Mouse (Mus musculus): ENCODE measurements around the gene Acvr2a. TPM values are rescaled to one million over a fixed set of nuclear protein-coding genes. Genes with fewer than 3 reads are reported as not detected.

Acvr2a gene
- polyA plus RNA-seq, 1 experiment from 2014 or later, result 2.7 TPM

DNA sequence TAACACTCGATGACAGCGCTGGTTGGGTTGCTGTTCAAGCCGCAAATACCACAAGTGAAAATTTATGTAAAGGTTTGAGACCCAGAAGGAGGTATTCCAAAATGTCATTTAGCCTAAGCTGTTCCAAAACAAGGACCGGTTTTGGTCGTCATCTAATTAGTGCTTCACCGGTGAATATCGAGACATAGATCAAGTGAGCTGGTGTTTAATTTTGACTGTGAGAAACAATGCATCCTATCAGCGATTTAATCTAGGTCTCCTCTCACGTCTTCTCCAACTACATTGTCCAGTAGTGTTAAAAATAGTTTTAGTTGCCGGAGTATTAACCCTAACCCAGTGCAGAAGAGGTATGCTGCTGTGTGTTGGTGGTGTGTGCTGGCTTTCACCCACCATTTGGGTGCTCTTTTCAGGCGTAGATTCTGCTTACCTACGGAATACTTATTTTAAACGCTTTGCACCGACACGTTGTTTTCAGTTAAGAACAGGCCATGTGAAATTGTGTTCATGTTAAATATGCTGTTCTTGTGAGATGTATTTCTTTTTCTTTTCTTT lies 1.2 kb downstream of the Acvr2a start:
- H3K4me1 ChIP-seq (ENCODE audit: control insufficient read depth, low read depth, low read length), result no peaks in the 10 kb centered on the region; the same call in 1 of the 2 replicates
- peak overlapping the region; percentile 77 for H3K4me2 ChIP-seq (ENCODE audit: low read depth, low read length)
- no peaks in the 10 kb centered on the region for H3K9me3 ChIP-seq (replicated peaks; ENCODE audit: control insufficient read depth, low read length)
- H3K27ac ChIP-seq (ENCODE audit: low read length), result no peak overlapping the region
- no peaks in the 10 kb centered on the region for H3K36me3 ChIP-seq (ENCODE audit: control insufficient read depth, insufficient read depth)
- ATAC-seq (ENCODE audit: low read depth), result no peak
- H3K9ac ChIP-seq (ENCODE audit: low read depth, low read length), result peak overlapping the region; percentile 65
- 7% methylated on average over 15 of the region's 15 CpGs for WGBS (ENCODE audit: insufficient replicate concordance)
- peaks cover 37% of the 10 kb centered on the region for H3K27me3 ChIP-seq (ENCODE audit: control insufficient read depth, insufficient read depth, low read depth, low read length)
- H3K4me3 ChIP-seq (ENCODE audit: low read depth, low read length), result peak overlapping the region; percentile 75

DNA sequence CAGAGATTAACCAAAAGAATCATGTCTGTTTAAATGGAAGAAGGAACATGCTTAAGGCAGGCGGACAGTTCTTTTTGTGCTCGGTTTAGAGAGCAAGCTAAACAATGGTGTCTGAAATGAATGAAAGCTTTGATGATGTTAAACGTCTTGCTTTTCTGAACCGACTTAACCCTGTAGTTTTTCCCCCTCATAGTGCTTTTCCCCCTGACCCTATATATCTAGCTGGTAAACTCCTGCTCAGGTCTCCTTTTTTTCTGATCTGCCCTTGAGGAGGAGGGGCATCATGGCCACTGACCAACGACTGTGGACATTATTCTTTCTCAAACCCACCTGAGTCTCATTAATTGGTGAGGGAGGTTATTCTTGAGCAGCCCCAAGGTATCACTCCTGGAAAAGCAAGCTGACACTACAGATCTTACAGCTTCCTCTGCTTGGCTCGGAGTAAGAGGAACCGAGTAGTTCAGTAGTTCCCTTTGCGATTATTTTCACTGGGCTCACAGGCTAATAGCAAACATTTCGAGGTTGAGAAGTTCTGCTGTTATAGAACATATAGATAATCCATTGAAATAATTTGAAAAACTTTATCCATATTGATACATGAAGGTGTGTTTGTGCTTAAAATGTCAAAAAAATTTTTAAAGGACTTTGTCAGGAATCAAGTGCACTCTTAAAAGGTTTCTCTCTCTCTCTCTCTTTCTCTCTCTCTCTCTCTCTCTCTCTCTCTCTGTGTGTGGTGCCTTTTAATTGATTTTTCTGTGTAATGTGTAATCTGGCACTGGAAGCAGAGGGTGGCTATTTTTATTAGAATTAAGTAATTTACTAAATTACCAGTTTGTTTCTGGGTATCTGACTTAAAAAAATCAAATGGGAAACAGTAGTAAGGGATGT lies 2.5 kb downstream of the Acvr2a start:
- no peak overlapping the region for H3K27ac ChIP-seq (ENCODE audit: low read length)
- H3K4me1 ChIP-seq (ENCODE audit: control insufficient read depth, low read depth, low read length), result no peaks in the 10 kb centered on the region; the same call in 1 of the 2 replicates
- H3K36me3 ChIP-seq (ENCODE audit: control insufficient read depth, insufficient read depth), result no peaks in the 10 kb centered on the region
- no peak for ATAC-seq (ENCODE audit: low read depth)
- H3K4me3 ChIP-seq (ENCODE audit: low read depth, low read length), result peak overlapping the region; percentile 41
- peak overlapping the region; percentile 77 for H3K4me2 ChIP-seq (ENCODE audit: low read depth, low read length)
- H3K9me3 ChIP-seq (replicated peaks; ENCODE audit: control insufficient read depth, low read length), result no peaks in the 10 kb centered on the region
- no peak overlapping the region for H3K9ac ChIP-seq (ENCODE audit: low read depth, low read length)
- peaks cover 37% of the 10 kb centered on the region for H3K27me3 ChIP-seq (ENCODE audit: control insufficient read depth, insufficient read depth, low read depth, low read length)
- WGBS (ENCODE audit: insufficient replicate concordance), result 9% methylated on average over 9 of the region's 9 CpGs

DNA sequence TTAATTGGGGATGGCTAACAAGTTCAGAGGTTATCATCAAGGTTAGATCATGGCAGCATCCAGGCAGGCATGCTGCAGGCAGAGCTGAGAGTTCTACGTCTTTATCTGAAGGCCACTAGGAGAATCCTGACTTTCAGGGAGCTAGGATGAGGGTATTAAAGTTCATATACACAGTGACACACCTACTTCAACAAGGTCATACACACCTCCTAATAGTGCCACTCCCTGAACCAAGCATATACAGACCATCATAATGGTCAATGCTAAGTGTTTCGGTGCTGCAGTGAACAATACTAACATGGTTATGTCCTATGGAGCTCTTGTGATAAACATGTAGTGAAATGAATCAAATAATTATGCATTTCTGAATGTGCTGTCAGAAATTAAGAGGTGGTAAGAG lies 12.0 kb downstream of the Acvr2a start:
- 58% methylated on average over 2 of the region's 2 CpGs for WGBS (ENCODE audit: insufficient replicate concordance)
- Histone ChIP-seq H3K4me1 (ENCODE audit: control insufficient read depth, low read depth, low read length) (no peaks in the 10 kb centered on the region), H3K27me3 (ENCODE audit: control insufficient read depth, insufficient read depth, low read depth, low read length) (no peaks in the 10 kb centered on the region), H3K4me3 (ENCODE audit: low read depth, low read length) (no peak overlapping the region), H3K36me3 (ENCODE audit: control insufficient read depth, insufficient read depth) (no peaks in the 10 kb centered on the region), H3K27ac (ENCODE audit: low read length) (no peak overlapping the region), H3K9ac (ENCODE audit: low read depth, low read length) (no peak overlapping the region), H3K9me3 (replicated peaks; ENCODE audit: control insufficient read depth, low read length) (no peaks in the 10 kb centered on the region), H3K4me2 (ENCODE audit: low read depth, low read length) (no peak overlapping the region)
- ATAC-seq (ENCODE audit: low read depth), result no peak

DNA sequence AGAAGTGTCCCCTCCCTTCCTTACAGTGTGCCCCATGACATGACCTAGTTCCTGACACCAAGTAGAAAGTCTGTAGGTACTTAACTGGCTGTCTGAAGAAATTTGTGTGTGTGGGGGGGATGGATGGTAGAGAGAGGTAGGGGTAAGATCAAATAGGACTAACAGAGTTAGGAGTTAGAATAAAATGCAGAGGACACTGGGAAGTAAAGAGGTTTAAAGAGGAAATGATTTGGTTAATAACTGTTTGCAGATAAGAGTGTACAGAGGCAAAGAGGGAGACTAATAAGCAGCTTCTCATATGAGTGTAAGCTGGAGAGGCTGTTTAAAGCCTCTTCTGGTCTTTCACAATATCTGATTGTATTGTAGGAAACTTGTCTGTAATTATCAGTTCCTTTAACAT lies 12.5 kb downstream of the Acvr2a start:
- Histone ChIP-seq H3K4me2 (ENCODE audit: low read depth, low read length) (no peak overlapping the region), H3K4me3 (ENCODE audit: low read depth, low read length) (no peak overlapping the region), H3K9me3 (replicated peaks; ENCODE audit: control insufficient read depth, low read length) (no peaks in the 10 kb centered on the region), H3K36me3 (ENCODE audit: control insufficient read depth, insufficient read depth) (no peaks in the 10 kb centered on the region), H3K27me3 (ENCODE audit: control insufficient read depth, insufficient read depth, low read depth, low read length) (no peaks in the 10 kb centered on the region), H3K27ac (ENCODE audit: low read length) (no peak overlapping the region), H3K4me1 (ENCODE audit: control insufficient read depth, low read depth, low read length) (no peaks in the 10 kb centered on the region), H3K9ac (ENCODE audit: low read depth, low read length) (no peak overlapping the region)
- ATAC-seq (ENCODE audit: low read depth), result no peak

DNA sequence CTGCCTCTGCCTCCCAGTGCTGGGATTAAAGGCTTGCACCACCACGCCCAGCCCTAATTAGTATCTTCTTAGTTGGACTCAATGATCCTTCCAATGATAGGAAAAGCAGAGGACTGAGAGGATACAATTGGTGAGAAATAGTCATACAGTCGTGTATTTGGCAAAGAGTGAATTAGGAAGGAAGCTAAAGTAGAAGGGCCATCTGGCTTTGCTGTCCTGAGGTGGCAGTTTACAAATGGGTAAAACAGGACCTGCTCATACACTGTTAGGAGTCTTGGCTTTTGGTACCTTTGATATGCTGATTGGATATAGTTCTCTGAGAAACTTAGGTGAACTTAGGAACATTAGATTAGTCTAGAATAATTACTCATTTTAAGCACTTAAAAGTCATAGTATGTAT lies 16.6 kb downstream of the Acvr2a start:
- no peaks in the 10 kb centered on the region for H3K36me3 ChIP-seq (ENCODE audit: control insufficient read depth, insufficient read depth)
- H3K4me3 ChIP-seq (ENCODE audit: low read depth, low read length), result no peak overlapping the region
- peaks cover 2% of the 10 kb centered on the region; the same call in 1 of the 2 replicates for H3K4me1 ChIP-seq (ENCODE audit: control insufficient read depth, low read depth, low read length)
- H3K4me2 ChIP-seq (ENCODE audit: low read depth, low read length), result no peak overlapping the region
- H3K9ac ChIP-seq (ENCODE audit: low read depth, low read length), result no peak overlapping the region
- no peaks in the 10 kb centered on the region for H3K9me3 ChIP-seq (replicated peaks; ENCODE audit: control insufficient read depth, low read length)
- no peaks in the 10 kb centered on the region for H3K27me3 ChIP-seq (ENCODE audit: control insufficient read depth, insufficient read depth, low read depth, low read length)
- no peak overlapping the region for H3K27ac ChIP-seq (ENCODE audit: low read length)
- WGBS (ENCODE audit: insufficient replicate concordance), result 50% methylated on average over 2 of the region's 2 CpGs
- ATAC-seq (ENCODE audit: low read depth), result no peak

DNA sequence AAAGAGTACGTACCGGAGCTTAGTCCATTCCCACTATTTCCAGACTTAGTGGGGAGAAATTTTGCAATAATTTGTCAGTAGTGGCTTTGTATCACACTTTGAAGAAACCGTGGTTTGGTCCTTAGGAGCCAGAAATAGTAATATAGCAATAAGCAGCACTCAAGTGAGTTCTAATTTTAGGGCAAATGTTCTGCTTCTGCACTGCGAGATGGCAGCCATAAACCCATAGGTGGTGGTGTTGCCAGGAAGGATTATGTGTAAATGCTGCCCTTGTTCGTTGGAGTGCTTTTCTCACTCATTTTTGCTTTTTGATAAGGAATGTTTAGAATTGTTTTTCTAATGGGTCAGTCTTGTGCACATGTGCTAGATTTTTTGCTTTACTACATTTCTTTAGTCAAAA lies 18.4 kb downstream of the Acvr2a start:
- ATAC-seq (ENCODE audit: low read depth), result no peak
- peaks cover 2% of the 10 kb centered on the region; the same call in 1 of the 2 replicates for H3K4me1 ChIP-seq (ENCODE audit: control insufficient read depth, low read depth, low read length)
- no peak overlapping the region for H3K4me3 ChIP-seq (ENCODE audit: low read depth, low read length)
- no peak overlapping the region for H3K9ac ChIP-seq (ENCODE audit: low read depth, low read length)
- 63% methylated on average over 5 of the region's 5 CpGs for whole genome bisulfite sequencing (ENCODE audit: insufficient replicate concordance)
- no peak overlapping the region for H3K27ac ChIP-seq (ENCODE audit: low read length)
- no peaks in the 10 kb centered on the region for H3K9me3 ChIP-seq (replicated peaks; ENCODE audit: control insufficient read depth, low read length)
- no peaks in the 10 kb centered on the region for H3K36me3 ChIP-seq (ENCODE audit: control insufficient read depth, insufficient read depth)
- no peak overlapping the region for H3K4me2 ChIP-seq (ENCODE audit: low read depth, low read length)
- H3K27me3 ChIP-seq (ENCODE audit: control insufficient read depth, insufficient read depth, low read depth, low read length), result no peaks in the 10 kb centered on the region

DNA sequence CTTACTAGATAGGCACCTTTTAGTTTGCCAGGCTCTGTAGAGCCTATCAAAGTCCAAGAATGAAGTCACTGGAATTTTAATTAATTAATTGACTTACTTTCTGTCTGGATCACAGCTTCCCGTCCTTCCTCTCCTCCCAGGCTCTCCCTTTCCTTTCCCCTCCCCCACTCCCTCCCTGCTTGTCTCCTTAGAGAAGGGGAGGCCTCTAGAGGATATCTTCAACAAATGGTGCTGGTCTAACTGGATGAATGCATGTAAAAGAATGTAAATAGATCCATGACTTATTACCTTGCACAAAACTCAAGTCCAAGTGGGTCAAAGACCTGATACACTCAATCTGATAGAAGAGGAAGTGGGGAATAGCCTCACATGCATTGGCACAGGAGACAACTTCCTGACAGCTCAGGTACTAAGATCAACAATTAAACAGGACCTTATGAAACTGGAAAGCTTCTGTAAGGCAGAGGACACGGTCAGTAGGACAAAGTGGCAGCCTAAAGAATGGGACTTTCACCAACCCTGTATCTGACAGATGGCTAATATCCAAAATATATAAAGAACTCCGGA lies 20.1 kb downstream of the Acvr2a start:
- Histone ChIP-seq H3K36me3 (ENCODE audit: control insufficient read depth, insufficient read depth) (no peaks in the 10 kb centered on the region), H3K27ac (ENCODE audit: low read length) (no peak overlapping the region), H3K4me3 (ENCODE audit: low read depth, low read length) (no peak overlapping the region), H3K9ac (ENCODE audit: low read depth, low read length) (no peak overlapping the region), H3K27me3 (ENCODE audit: control insufficient read depth, insufficient read depth, low read depth, low read length) (no peaks in the 10 kb centered on the region), H3K4me2 (ENCODE audit: low read depth, low read length) (no peak overlapping the region), H3K9me3 (replicated peaks; ENCODE audit: control insufficient read depth, low read length) (no peaks in the 10 kb centered on the region), H3K4me1 (ENCODE audit: control insufficient read depth, low read depth, low read length) (peaks cover 2% of the 10 kb centered on the region; the same call in 1 of the 2 replicates)
- 57% methylated on average over 3 of the region's 3 CpGs for WGBS (ENCODE audit: insufficient replicate concordance)
- no peak for ATAC-seq (ENCODE audit: low read depth)

DNA sequence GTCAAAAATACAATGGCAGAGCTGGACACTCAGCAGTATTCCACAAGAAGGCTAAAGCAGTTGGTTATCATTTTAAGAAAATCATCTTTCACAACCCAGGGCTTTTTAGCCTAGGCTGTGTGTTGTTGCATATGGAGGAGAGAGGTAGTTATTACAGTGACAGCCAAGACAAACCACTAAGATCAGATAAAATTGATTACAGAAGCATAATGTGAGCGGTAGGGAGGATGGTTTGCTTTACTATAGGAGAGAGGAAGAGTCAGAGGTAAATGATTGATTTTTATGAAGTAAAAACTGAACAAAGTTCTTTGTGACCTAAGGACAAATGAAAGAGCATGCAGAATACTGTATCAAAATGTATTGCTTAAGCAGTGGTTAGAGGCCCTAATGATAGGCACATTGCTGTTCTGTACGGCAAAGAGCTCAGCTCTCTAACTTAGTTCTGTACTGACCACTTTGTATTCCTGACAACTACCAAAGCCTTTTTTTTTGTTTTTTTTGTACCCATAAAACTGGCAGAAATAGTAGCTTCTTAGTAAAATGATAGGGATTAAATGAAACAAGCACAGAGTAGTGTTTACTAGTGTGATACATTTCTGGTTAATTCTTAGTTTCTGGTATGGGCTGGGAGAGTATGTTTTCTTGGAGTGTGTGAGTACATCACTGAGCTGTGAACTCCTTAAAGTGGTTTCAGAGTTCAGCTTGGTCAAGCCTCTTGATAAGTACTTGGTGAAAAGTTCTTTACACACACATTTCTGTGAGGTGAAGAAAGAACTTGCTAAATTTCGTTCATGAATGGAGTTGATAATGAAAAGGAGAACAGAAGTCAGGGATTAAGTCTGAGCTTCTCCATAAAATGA lies 27.9 kb downstream of the Acvr2a start:
- H3K27me3 ChIP-seq (ENCODE audit: control insufficient read depth, insufficient read depth, low read depth, low read length), result no peaks in the 10 kb centered on the region
- no peak overlapping the region for H3K27ac ChIP-seq (ENCODE audit: low read length)
- H3K4me2 ChIP-seq (ENCODE audit: low read depth, low read length), result no peak overlapping the region
- H3K4me1 ChIP-seq (ENCODE audit: control insufficient read depth, low read depth, low read length), result no peaks in the 10 kb centered on the region
- no peaks in the 10 kb centered on the region for H3K36me3 ChIP-seq (ENCODE audit: control insufficient read depth, insufficient read depth)
- peak; percentile 5; the same call in 1 of the 2 replicates for ATAC-seq (ENCODE audit: low read depth)
- no peak overlapping the region for H3K4me3 ChIP-seq (ENCODE audit: low read depth, low read length)
- 40% methylated on average over 3 of the region's 3 CpGs for WGBS (ENCODE audit: insufficient replicate concordance)
- no peaks in the 10 kb centered on the region for H3K9me3 ChIP-seq (replicated peaks; ENCODE audit: control insufficient read depth, low read length)
- H3K9ac ChIP-seq (ENCODE audit: low read depth, low read length), result no peak overlapping the region
